In the genomic region with DNA sequence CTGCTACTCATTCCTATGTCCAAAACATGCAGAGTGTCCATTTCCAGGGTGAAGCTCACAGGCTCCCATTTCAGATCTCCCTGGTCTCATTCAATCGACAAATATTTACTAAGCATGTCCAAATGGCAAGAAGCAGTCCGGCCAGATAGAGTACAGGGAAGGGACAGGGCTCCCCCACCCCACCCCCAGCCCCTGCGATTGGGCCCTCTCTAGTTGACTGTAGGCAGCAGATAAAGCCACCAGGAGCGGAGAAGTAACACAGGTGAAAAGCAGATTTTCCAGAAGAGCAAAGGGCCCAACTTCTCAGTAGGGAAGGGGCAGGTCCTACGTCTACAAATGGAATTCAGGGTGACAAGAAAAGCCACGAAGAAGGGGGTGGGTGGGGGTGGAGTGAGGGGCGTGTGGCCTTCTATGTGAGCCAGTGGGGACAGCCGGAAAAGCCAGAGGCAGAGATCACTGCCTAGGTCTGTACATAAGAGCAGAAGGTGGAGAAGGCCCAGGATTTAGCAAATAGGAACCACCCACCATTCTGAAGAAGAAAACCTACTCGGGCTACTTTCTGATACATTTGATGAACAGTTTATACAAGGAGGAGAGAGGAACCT, we compare ENCODE assay signal across 27 mouse cellular contexts. TPM values are rescaled to one million over a fixed set of nuclear protein-coding genes. Genes with fewer than 3 reads are reported as not detected.
A peak's percentile ranks its signal among the peaks of the same experiment; 100 is the strongest.
DNase-seq lines count a peak whose midpoint lies in the region; ATAC-seq and TF ChIP-seq lines count a peak whose summit lies in the region.
"Had no signal": no experiment of that assay in that cellular context is flagged by ENCODE, and none has a peak within 500 bp of the region (broad histone marks: within the 10 kb centered on the region; RNA-seq: fewer than 3 reads in every experiment).

No protein-coding gene starts in this region.

- 0 out of 2 replicates have a peak, but pooled peaks cover 1% of the 10 kb centered on the region for H3K4me1 ChIP-seq in intestine, embryonic 15.5 days (replicated peaks)
- H3K4me1 ChIP-seq in intestine, postnatal 0 days (replicated peaks; ENCODE audit: control insufficient read depth, insufficient read depth, low read length): no peaks in the 10 kb centered on the region
- peaks cover 49% of the 10 kb centered on the region for H3K4me1 ChIP-seq in liver, embryonic 15.5 days (replicated peaks)
- peaks cover 5% of the 10 kb centered on the region; the same call in 1 of the 2 replicates for H3K4me1 ChIP-seq in stomach, embryonic 16.5 days (ENCODE audit: control insufficient read depth, insufficient read depth, low read length)
- H3K4me1 ChIP-seq: embryonic facial prominence, embryonic 15.5 days; forebrain, embryonic 12.5 days; hindbrain, embryonic 12.5 days; midbrain, embryonic 10.5 days; neural tube, embryonic 12.5 days had no signal

- H3K9ac ChIP-seq in intestine, embryonic 15.5 days: no peak overlapping the region
- H3K9ac ChIP-seq in intestine, postnatal 0 days (ENCODE audit: low read depth, low read length): no peak overlapping the region
- H3K9ac ChIP-seq in liver, embryonic 15.5 days: no peak overlapping the region
- no peak overlapping the region; the same call in 1 of the 2 replicates for H3K9ac ChIP-seq in stomach, embryonic 16.5 days (ENCODE audit: low read length)
- H3K9ac ChIP-seq: embryonic facial prominence, embryonic 15.5 days; forebrain, embryonic 12.5 days; hindbrain, embryonic 12.5 days; neural tube, embryonic 12.5 days had no signal

- H3K36me3 ChIP-seq in intestine, embryonic 15.5 days: no peaks in the 10 kb centered on the region
- H3K36me3 ChIP-seq in intestine, postnatal 0 days (ENCODE audit: control insufficient read depth, insufficient read depth): no peaks in the 10 kb centered on the region
- H3K36me3 ChIP-seq in liver, embryonic 15.5 days (replicated peaks): 0 out of 2 replicates have a peak, but pooled peaks cover 7% of the 10 kb centered on the region
- H3K36me3 ChIP-seq in stomach, embryonic 16.5 days (ENCODE audit: control insufficient read depth, insufficient read depth, low read length): no peaks in the 10 kb centered on the region
- H3K36me3 ChIP-seq: embryonic facial prominence, embryonic 15.5 days; forebrain, embryonic 12.5 days; hindbrain, embryonic 12.5 days; midbrain, embryonic 10.5 days; neural tube, embryonic 12.5 days had no signal

- DNase-seq in liver: peak; percentile 64
- DNase-seq in gastrocnemius, postnatal 25 days: no peak
- no peak for DNase-seq in adrenal gland, adult 2 months
- DNase-seq: adrenal gland, postnatal 36 days; cerebellum, adult 18-20 months; cerebellum, postnatal 10 days; gastrocnemius, postnatal 10 days; heart, postnatal 36 days; kidney, adult 9 months; kidney, postnatal 14 days; lung, postnatal 10 days; right cerebral cortex, adult 18-20 months; thymus, adult 18-20 months; thymus, postnatal 36 days had no signal

- TF ChIP-seq CTCF in intestine, postnatal 0 days (IDR thresholded peaks at IDR 0.05; ENCODE audit: low read depth): no peak

- no peaks in the 10 kb centered on the region for H3K27me3 ChIP-seq in intestine, embryonic 15.5 days (replicated peaks)
- no peaks in the 10 kb centered on the region for H3K27me3 ChIP-seq in intestine, postnatal 0 days (replicated peaks; ENCODE audit: control insufficient read depth, insufficient read depth, low read length)
- H3K27me3 ChIP-seq in liver, embryonic 15.5 days: no peaks in the 10 kb centered on the region
- H3K27me3 ChIP-seq in stomach, embryonic 16.5 days (ENCODE audit: control insufficient read depth, insufficient read depth, low read length): no peaks in the 10 kb centered on the region
- H3K27me3 ChIP-seq: embryonic facial prominence, embryonic 15.5 days; hindbrain, embryonic 12.5 days; neural tube, embryonic 12.5 days had no signal

- H3K27ac ChIP-seq in intestine, embryonic 15.5 days: no peak overlapping the region
- H3K27ac ChIP-seq in intestine, postnatal 0 days (ENCODE audit: low read depth, low read length): no peak overlapping the region
- H3K27ac ChIP-seq in liver, embryonic 15.5 days (replicated peaks): peak overlapping the region; percentile 42; the same call in 1 of the 2 replicates
- H3K27ac ChIP-seq in stomach, embryonic 16.5 days (ENCODE audit: low read length): peak overlapping the region; percentile 40; the same call in 1 of the 2 replicates
- H3K27ac ChIP-seq: embryonic facial prominence, embryonic 15.5 days; forebrain, embryonic 12.5 days; hindbrain, embryonic 12.5 days; hindbrain, postnatal 0 days; midbrain, embryonic 10.5 days; neural tube, embryonic 12.5 days had no signal

- no peaks in the 10 kb centered on the region for H3K9me3 ChIP-seq in intestine, embryonic 15.5 days
- no peaks in the 10 kb centered on the region for H3K9me3 ChIP-seq in intestine, postnatal 0 days (ENCODE audit: control insufficient read depth)
- H3K9me3 ChIP-seq in liver, embryonic 15.5 days (replicated peaks): no peaks in the 10 kb centered on the region
- no peaks in the 10 kb centered on the region for H3K9me3 ChIP-seq in stomach, embryonic 16.5 days (replicated peaks; ENCODE audit: control insufficient read depth, low read length)
- H3K9me3 ChIP-seq: embryonic facial prominence, embryonic 15.5 days; hindbrain, embryonic 12.5 days; neural tube, embryonic 12.5 days had no signal

- H3K4me2 ChIP-seq in intestine, embryonic 15.5 days (replicated peaks): no peak overlapping the region
- H3K4me2 ChIP-seq in intestine, postnatal 0 days (replicated peaks; ENCODE audit: low read depth): no peak overlapping the region
- peak overlapping the region; percentile 16; the same call in 1 of the 2 replicates for H3K4me2 ChIP-seq in liver, embryonic 15.5 days
- H3K4me2 ChIP-seq in stomach, embryonic 16.5 days (ENCODE audit: low read depth, low read length): no peak overlapping the region; the same call in 1 of the 2 replicates
- H3K4me2 ChIP-seq: embryonic facial prominence, embryonic 15.5 days; forebrain, embryonic 12.5 days; hindbrain, embryonic 12.5 days; neural tube, embryonic 12.5 days had no signal

- ATAC-seq in intestine, embryonic 15.5 days: peak; percentile 34; the same call in 1 of the 2 replicates
- no peak for ATAC-seq in intestine, postnatal 0 days
- peak; percentile 72 for ATAC-seq in liver, embryonic 15.5 days (ENCODE audit: insufficient read depth)
- ATAC-seq in stomach, embryonic 16.5 days (ENCODE audit: insufficient read depth, low FRiP score): peak; percentile 59; the same call in 1 of the 2 replicates
- ATAC-seq: hindbrain, postnatal 0 days; intestine, embryonic 16.5 days; midbrain, embryonic 16.5 days had no signal

- H3K4me3 ChIP-seq in intestine, embryonic 15.5 days (replicated peaks): no peak overlapping the region
- H3K4me3 ChIP-seq in intestine, postnatal 0 days (ENCODE audit: low read depth, low read length): no peak overlapping the region
- H3K4me3 ChIP-seq in liver, embryonic 15.5 days (replicated peaks): no peak overlapping the region
- H3K4me3 ChIP-seq in stomach, embryonic 16.5 days (replicated peaks; ENCODE audit: low read length): no peak overlapping the region
- H3K4me3 ChIP-seq: embryonic facial prominence, embryonic 15.5 days; forebrain, embryonic 12.5 days; hindbrain, embryonic 12.5 days; midbrain, embryonic 10.5 days; myocyte; neural tube, embryonic 12.5 days had no signal

- WGBS in intestine, embryonic 15.5 days: 52% methylated on average over 9 of the region's 9 CpGs
- 45% methylated on average over 9 of the region's 9 CpGs for WGBS in intestine, postnatal 0 days
- WGBS in liver, embryonic 15.5 days (ENCODE audit: insufficient replicate concordance): 19% methylated on average over 9 of the region's 9 CpGs
- 44% methylated on average over 9 of the region's 9 CpGs for WGBS in stomach, embryonic 16.5 days

RNA-seq across cellular contexts. Expression of gene Tbc1d8, which starts 7.2 kb away (rescaled TPM):
- polyA plus RNA-seq in intestine, embryonic 15.5 days (2015; fragmentation: Nextera tagmentation; extraction: Ambion mirVana): 8.6 and 8.7 TPM in 2 replicates
- 4.2 and 4.7 TPM in 2 replicates for polyA plus RNA-seq in intestine, postnatal 0 days (2015; fragmentation: Nextera tagmentation; extraction: Ambion mirVana)
- 5.0 and 6.3 TPM in 2 replicates for polyA plus RNA-seq in liver, embryonic 15.5 days (2015; fragmentation: Nextera tagmentation; extraction: Ambion mirVana)
- polyA plus RNA-seq in stomach, embryonic 16.5 days (2015; fragmentation: Nextera tagmentation; extraction: Ambion mirVana): 10.3 and 11.6 TPM in 2 replicates
- total RNA-seq in gastrocnemius, postnatal 25 days (2021): 1 to 10 TPM; 6.0 to 6.8 TPM
- total RNA-seq in adrenal gland, adult 2 months (2021): 10 to 100 TPM in 1 of 2 experiments, 1 to 10 TPM in 1; 6.0 to 20.3 TPM
- 9.1 and 9.2 TPM in 2 replicates for polyA plus RNA-seq in adrenal gland, adult 2 months (2012; rRNA removed)

Comparison
In these comparisons a context has a peak if more than half of its experiments do, and no peak if none do; other contexts are left out.
1. H3K27ac ChIP-seq: peak in liver, embryonic 15.5 days (single experiment) and stomach, embryonic 16.5 days (single experiment); none in intestine, embryonic 15.5 days (single experiment) and intestine, postnatal 0 days (single experiment).